Mouse (Mus musculus) liver (tissue): ENCODE data around the gene Spin1.

Experiments
- DNase-seq: peaks from one replicate; pipeline ENCODE4 v3.0.0-alpha.2; 2020; ENCODE audit warnings: mixed read lengths

The Spin1 gene

DNA sequence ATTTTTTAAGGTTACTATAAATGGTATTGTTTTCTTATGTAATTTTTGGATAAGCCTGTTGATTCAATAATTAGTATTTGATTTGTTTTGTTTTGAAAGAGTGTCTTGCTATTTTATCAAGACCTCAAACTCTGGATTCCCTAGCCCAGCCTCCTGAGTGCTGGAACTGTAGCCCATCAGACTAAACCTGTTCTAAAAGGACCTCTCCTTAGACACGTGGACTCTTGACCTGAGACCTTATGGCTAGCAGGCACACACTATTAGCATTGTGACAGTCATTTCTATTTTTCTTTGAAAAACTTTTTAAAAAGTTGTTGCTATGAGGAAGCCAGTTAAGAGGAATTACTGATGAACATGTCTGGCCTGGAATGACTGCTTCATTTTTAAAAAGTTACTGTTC lies 46.4 kb downstream of the Spin1 start:
- DNase-seq: no peak

DNA sequence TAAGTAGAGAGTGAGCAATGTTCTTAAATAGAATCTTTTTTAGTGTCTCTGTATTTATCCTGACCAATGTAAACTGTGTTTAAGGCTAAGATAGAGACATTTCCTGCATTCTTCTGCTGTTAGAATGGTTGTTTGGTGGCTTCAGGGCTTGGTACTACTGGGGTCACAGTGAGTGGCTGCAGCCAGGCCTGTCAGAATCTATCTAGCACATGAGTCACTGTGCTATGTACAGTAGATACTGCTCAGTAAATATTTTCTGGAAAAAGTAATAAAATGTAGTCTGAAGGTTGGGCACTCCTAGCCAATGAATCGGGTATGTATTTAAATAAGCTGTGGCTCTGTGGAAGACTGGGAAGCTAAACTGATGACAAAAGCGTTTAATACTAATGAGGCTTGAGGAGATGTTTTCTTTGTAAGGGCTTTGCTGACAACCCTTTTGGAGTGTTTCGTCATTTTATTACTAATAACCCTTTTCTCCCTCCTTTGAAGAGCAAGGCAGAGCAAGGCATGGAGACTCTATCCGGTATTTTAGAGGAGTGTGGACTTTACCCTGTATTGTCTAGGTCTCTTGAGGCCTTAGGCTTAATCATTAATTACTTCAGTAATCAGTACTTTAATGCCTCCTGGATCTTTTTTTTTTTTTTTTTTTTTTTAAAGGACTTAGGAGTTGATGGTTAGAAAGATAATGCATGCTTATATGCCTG lies 52.4 kb downstream of the Spin1 start:
- DNase-seq: no peak

DNA sequence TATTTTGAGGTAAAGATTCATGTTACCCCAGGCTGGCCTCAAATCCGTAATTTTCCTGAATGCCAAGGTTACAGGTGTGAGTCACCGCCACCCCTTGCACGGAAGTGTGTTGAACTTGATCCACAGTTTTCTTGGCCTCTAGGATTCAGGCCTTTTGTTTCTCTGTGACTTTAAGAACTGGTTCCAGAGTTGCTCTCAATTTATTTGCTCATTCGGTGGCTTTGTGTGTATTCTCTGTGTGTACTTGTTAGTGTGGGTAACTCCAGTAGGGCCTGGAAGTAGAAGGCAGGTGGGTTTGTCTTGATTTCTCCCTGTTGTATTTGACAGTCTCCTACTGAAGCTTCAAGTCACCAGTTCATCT lies 53.0 kb downstream of the Spin1 start:
- no peak for DNase-seq

DNA sequence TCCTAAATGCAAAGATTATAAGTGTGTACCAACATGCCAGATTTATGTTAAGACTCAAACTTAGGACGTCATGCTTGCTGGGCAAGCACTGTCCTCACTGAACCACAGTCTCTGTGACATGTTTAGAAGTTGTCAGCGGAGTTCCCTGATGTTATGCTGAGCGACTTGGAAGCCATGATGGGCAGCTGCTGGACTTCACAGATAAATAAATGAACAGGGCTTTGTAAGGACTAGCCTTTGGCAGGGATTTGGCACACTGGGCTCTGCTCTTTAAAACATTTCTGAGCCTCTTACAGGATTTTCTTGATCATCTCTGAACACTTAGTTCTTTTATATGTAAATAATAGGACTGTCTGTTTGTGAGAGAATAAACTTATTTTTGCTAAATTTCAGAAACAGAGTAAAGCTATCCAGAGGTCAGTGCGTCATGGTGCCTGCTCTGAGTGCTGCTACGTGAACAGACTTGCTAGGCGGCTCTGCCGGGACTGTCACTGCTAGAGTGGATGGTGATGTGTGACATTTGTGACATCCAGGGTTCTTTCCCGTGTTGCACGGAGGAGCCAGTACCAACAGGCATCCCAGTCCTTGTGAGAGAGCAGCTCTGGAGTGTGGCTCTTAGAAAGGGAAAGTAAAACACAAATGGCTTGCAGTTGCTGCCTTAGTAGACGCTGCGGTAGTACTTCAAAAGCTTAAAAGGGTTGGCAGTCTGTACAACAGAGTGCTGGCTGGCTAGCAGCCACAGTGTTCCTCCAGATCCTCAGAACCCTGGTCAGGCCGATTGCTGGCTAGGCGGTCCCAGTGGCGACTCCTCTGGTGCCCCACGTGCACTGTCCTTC lies 54.7 kb downstream of the Spin1 start:
- no peak for DNase-seq

- DNase-seq: no peak
Observed at GRCm38 (mm10) chr13:51156014-51156386, 55.3 kb downstream of the Spin1 start.

GRCm38 (mm10) chr13:51157291-51157690 lies 56.6 kb downstream of the Spin1 start:
- no peak for DNase-seq

DNA sequence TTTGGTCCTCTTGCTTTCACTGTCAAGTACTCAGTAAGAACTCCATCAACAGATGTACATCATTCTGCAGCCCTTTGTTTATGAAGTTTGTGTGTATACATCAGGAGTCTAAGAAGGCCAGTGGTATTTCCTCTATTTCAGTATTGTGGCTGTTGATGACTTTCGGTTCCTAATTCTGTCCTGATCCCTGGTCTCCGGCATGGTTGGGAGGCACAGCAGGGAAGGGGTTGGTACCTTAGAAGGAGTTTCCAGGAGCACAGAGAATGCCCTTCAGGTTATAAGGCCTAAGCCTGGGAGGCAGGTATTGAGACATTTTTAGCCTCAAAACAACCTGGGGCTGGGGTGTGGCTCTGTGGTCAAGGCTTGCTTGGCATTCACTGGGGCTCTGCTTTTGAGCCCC lies 61.0 kb downstream of the Spin1 start:
- DNase-seq: no peak

DNA sequence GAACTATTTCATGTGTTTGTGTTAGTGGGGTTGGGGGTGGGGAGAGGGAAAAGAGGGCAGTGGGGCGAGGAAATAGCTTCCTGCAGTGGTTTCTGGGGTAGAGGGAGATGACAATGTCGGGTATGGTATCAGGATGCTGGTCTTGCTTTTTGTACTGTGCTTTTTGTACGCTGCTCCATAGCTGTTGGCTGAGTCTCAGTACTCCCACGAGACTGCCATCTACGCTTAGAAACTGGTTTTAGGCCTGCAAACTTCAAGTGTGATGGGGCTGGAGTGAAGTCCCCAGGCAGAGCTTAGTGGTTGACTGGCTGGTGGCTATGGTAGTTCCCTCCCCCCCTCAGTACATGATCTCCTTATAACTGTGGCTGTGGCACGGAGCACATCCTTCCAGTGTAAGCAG lies 61.6 kb downstream of the Spin1 start:
- no peak for DNase-seq

- no peak for DNase-seq
Observed at GRCm38 (mm10) chr13:51166711-51167110, 66.0 kb downstream of the Spin1 start.

- no peak for DNase-seq
Observed at GRCm38 (mm10) chr13:51170215-51170614, 69.5 kb downstream of the Spin1 start.

DNA sequence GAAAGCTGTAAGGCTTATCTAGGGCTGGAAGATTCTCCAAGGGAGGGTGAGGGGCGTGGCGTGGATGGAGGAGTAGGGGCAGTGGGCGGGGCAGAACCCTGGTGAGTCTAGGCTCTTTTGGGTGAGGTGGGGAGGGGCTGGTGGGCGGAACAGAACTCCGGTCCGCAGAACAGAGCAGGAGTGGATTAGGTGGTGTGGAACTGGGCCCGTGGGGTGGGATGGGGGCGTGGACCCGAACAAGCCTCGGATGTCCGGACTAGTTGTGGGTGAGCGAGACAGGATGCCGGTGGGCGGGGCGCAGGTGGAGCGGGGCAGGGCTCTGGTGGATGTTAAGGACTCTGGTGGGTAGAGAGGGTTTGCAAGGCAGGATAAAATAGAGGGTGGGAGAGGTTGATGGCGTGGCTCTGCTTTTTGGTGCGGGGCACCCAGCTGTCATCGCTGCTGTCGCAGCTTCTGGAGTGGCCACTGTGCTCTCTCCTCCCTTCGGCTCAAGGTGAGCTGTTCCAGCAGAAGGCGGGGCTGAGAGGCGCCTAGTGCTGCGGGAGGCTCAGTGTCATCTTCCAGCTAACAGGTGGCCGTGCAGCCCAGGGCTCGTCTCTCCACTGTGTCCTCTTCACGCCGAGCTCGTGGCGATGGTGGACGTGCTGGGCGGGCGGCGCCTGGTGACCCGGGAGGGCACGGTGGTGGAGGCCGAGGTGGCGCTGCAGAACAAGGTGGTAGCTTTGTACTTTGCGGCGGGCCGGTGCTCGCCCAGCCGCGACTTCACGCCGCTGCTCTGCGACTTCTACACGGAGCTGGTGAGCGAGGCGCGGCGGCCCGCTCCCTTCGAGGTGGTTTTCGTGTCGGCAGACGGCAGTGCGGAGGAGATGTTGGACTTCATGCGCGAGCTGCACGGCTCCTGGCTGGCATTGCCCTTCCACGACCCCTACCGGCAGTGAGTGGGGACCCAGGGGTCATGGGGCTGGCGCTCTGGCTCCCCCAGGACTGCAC lies 70.3 kb downstream of the Spin1 start, which contains the start of gene Nxnl2:
Nxnl2 (plus strand) TSS at position 332 of the 990 bp plus-strand sequence.
- DNase-seq: peak; percentile 46

DNA sequence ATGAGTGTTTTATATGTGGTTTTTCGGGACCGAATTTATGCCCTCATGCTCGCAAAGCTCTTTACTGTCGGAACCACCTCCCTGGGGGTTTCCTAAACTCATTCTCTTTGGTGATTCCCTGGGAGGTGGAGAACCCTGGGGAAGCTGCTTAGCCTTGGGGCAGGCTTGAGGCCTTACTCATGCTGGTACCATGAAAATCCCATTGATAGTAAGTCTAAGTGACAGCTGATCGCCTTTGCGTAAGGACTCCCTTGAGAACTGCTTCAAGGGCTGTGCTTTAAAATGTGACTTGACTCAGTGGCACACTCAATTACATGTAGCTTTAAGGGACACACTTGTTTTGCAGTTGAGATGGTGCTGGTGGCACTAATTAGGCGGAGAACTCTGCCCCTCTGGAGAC lies 71.9 kb downstream of the Spin1 start:
- DNase-seq: no peak

DNA sequence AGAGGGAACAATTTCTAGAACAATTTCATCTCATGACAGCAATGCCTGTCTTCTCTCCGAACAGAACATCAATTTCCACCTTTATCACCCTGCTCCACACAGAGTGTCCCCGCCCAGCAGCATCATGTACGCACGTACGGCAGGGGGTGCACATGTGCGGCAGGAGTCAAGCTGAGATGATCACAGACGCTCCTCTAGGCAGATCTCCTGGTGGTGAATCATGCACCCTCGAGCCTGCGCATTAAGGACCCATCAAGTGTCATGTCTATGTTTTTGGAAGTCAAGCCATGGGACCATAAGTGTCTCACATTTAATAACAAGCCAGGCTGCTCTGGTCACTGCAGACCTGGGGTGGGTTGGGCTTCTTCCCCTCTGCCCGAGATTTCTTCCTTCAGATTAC lies 78.3 kb downstream of the Spin1 start:
- DNase-seq: no peak

DNA sequence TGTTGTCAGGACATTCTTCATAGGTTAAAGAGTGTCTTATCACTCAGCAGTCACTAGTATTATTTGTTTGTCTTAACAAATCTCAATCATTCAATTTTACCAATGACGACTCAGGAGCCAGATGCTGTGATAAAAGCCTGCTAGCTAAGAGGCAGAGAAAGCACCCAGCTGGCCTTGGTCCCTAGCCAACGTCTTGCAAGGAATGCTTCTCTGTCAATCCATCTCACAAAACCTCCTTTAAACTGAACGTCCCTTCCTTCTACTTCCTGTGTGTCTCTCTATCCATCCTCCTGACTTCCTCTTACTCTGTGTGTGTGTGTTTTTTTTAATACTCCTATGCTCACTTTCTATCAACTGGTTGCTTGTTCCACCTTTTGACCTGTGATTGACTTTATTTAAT lies 78.7 kb downstream of the Spin1 start:
- no peak for DNase-seq

DNA sequence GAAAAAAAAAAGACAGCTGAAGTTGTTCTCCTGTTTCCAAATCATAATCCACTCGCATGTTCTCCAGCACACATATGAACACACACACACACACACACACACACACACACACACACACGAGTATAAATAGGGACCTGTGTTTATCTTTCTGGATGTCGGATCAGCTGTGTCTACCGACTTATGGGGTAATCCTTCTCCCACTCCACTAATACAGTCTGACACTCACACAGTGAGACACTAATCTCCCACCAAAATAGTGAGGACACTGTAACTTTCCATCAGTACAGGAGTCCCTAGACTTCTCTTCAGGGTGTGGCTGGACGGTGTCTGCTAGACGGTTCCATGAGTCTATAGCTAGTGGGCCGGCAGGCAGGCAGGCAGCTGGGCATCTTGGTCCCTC lies 81.6 kb downstream of the Spin1 start:
- no peak for DNase-seq

DNA sequence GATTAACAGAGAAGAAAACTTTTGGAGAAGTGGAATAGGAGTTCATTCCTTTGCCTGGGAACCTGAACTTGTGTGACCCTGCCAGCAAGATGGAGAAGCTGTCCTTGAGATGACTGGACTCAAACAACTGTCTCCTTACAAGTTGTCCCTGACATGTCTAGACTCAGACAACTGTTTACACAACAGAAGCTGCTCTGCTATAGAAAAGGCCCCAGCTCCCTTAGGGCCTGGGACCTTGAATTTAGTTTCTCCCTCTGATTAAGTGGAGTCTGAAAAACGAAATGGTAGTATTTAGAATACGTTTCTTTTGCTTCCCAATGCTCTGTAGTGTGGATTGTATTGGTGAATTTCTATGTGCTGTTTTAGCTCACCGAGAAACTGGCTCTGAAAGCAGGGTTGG lies 84.2 kb downstream of the Spin1 start:
- DNase-seq: no peak

DNA sequence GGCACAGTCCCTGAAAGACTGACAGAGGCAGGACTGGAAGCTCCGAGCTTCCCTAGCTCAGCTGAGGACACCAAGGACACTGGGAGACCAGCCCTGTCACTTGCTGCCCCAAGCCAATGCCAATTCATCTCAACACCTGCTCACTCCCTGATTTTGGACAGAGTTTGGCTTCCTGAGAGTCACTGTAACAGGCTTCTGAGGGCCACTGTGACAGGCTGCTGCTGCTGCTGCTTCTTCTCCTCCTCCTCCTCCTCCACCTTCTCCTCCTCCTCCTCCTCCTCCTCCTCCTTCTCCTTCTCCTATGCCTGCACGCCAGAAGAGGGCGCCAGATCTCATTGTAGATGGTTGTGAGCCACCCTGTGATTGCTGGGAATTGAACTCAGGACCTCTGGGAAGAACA lies 89.7 kb downstream of the Spin1 start:
- DNase-seq: no peak

DNA sequence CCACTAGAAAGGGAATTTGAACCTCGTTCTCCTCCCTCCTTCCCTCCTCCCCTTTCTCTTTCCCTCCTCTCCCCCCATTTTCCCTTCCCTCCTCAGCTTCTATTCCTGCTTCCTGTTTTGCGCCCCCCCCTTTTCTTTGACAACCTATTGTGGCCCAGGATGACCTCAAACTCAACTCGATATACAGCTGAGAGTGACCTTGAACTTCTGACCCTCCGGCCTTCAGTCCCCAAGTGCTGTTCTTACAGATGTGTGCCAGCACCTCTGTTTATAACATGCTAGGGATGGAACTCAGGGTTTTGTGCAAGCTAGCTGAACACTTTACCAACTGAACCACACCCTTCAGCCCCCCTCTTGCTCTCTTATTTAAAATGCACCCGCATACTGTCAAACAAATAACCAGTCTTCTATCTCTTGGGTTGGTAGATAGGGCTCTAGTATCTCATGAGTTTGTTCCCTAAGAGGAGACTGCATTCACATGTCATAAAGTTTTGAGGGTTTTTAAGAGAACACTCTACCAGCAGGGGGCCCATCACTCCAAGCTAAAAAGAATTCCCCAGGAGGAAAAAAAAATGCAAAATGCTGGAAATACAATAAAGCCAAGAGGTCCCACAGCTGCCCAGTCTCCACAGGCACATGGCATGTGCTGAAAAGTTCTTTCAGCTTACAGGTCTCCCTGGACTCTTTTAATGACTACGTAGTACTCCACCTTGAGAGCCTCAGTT lies 90.9 kb downstream of the Spin1 start:
- no peak for DNase-seq

DNA sequence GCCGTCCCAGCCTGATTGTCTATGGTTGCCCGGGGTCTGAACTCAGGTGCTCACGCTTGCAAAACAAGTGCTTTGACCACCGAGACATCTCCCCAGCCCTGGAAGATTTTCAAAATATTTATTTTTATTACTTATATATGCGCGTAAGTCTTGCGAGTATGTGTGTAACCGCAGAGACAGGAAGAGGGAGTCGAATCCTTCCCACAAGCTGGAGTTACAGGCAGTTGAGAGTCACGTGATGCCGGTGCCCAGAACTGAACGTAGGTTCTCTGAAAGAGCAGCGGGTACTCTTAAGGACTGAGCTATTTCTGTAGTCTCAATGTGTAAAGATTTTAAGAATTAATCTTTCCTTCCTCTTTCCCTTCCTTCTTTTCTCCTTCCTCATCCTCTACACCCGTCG lies 93.2 kb downstream of the Spin1 start:
- no peak for DNase-seq

- DNase-seq: no peak
Observed at GRCm38 (mm10) chr13:51197699-51198098, 97.0 kb downstream of the Spin1 start.

DNA sequence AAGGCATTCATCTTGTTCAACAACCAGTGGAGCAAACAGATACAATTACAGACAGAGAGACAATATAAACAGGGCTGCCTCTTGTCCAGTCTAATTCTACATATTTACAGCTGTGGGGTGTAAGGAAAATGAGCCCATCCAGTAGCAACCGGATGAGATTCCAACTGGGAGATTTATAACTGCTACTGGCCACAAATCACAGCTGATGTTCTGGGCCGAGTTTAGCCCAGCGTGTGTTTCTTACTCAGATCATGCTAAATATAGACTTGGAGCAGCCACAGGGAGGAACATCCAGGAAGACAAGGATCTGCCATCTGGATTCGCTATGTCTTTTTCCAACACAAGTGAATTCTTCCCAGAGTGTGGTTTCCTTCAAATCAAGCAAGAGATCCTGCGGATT lies 97.5 kb downstream of the Spin1 start:
- DNase-seq: no peak
